Mouse (Mus musculus): Measurements from ENCODE around the gene Svs3b.
"Not testable (repeated sequence)": the region's sequence is repeated elsewhere in the genome, so short reads cannot be mapped to it uniquely, and the experiment has no call there.

The Svs3b gene

DNA sequence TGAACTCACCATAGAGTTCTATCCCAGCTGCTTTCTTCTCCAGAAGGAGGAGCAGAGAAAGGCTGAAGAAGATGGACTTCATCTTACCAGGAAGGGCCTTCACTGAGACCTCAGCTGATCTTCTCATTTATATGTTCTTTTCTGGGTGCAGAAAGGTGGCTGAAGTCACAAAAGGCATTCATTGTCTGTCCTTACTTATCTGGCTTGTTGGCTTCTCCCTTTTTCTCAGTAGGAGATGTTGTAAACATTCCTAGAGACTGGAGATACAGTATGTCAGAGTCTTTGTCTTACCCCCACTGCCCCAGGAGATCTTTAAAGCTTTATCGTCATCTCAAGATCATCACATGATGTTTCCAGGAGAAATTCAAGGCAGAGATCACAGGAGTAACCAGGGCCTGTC is at the start of gene Svs3b:
Gene Svs3b, minus strand, starts transcription at position 101 of the 400 bp plus-strand sequence.
- DNase-seq = not testable (repeated sequence)

DNA sequence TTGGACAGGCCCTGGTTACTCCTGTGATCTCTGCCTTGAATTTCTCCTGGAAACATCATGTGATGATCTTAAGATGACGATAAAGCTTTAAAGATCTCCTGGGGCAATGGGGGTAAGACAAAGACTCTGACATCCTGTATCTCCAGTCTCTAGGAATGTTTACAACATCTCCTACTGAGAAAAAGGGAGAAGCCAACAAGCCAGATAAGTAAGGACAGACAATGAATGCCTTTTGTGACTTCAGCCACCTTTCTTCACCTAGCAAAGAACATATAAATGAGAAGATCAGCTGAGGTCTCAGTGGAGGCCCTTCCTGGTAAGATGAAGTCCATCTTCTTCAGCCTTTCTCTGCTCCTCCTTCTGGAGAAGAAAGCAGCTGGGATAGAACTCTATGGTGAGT is 32.5 kb upstream of the Svs3b start, which contains the start of gene Svs3a:
Gene Svs3a, plus strand, starts transcription at position 301 of the 400 bp plus-strand sequence.
- not testable (repeated sequence) for DNase-seq

DNA sequence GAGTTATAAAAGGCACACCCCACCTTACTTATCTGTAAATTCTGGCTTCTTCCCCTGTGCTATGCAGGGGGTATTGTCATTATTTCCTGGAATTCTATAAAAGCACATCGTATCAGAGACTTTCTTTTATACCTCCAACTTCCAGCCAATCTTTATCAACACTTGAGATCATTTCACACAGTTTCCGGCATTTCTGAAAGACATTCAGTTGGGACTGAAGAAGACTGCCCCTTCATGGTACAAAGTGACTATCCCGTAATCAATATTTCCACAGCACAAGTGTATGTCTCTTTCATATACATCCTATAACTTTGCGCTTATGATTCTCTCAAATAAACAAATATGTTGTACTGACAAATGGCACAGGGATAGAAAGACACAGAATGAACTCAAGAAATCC is 21.9 kb upstream of the Svs3b start, which contains the start of gene Svs4:
Gene Svs4, minus strand, starts transcription at position 101 of the 400 bp plus-strand sequence.
- DNase-seq = no peak

DNA sequence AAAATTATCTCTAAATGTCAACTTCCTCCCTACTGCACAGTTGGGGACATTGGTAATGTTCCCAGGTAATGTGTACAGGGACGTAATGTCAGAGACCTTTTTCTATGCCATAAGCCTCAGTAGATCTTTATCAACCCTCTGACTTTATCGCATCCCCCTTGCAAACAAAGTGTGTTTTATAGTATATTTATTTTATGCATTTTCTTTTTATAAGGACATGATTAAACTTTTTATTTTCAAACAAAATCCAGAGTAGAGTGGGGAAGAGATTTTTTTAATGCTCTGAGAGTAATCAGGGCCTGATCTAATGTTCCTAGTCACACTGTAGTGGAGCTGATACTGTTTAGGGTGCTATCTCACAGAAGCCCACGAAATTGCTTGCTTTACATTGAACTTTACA is 18.1 kb downstream of the Svs3b start, which contains the start of gene Svs2:
Gene Svs2, minus strand, starts transcription at position 101 of the 400 bp plus-strand sequence.
- no peak for DNase-seq

DNA sequence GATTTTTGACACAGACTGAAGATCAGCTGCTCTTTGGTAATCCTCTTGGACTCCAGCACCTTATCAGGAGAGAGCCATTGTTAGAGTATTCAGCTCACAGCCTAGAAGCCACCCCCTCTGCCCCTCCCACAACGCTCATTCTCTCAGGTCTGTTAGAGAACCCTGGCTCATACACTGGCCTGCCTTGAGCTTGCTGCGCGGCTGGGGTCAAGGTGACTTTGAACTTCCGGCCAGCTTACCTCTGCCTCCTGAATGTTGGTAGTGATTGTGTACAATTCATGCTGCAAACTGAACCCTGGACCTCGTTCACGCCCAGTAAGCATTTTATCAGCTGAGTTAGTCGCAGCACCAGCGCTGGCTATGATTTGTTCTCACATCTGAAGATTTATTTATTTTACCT is 23.8 kb downstream of the Svs3b start:
- no peak for DNase-seq

DNA sequence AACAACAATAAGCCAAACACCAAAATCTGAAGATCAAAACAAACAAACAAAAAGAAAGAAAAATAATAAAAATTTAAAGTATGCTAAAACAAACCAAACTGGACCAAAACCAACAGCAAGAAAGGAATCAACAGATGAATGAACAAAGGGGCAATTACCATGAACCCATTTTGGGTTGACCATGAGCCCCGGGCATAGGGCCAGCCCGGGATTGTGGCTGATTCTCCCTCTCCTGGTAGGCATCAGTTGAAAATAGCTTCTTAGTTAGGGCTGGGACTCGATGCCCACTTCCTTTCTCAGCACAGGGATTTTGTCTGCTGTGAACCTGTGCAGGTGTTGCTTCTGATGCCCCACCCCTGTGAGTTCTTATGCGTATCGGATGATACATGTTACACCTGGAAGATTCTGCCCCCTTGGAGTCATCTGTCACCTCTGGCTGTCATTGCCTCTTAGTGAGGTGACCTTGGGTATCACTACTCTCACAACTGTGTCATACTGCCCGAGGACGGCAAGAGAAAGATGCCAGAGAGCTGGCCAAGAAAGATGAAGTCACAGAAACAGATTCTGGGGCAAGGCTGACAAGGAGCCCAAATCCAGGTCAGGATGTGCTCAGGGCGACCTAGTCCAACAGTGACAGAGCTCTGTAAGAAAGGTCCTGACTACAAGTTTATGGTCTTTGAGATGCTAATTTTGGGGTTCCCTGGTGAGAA is 27.9 kb downstream of the Svs3b start:
- no peak for DNase-seq

DNA sequence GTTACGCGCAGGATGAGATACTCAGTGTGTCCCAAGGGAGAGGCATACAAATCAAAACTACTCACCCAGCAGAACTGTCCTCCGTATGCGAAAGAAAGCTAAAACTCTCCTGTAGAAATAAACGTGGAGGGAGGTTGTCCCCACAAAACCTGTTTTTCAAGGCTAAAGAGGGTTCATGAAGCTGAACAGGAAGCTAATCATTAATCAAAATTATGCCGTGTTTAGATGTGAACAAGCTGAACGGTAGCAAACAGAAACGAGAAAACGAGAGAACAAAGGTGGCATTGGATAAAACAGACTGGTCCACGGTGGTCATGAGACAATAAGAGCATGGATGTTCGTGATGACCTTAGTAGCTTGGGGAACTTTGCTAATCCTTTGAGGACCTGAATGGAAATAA is 34.9 kb downstream of the Svs3b start, which contains the start of gene Wfdc15b:
Gene Wfdc15b, minus strand, starts transcription at position 139 of the 400 bp plus-strand sequence.
- no peak for DNase-seq

DNA sequence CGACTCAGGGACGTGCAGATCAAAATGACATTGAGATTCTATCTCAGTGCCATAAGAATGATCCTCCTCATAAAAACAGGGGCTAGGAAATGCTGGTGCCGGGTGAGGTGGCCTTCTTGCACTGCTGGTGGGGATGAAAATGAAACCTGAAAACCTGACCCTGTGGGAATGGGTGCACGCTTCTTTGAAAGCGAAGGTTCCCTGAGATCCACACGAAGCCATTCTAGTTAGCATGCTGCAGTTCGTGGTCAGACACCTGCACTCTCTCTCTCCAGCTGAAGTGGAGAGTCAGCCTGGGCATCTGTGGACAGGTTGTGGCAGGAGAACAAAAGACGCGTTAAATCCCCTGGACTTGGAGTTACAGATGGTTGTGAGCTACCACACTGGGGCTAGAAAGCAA is 37.1 kb downstream of the Svs3b start:
- DNase-seq = no peak

DNA sequence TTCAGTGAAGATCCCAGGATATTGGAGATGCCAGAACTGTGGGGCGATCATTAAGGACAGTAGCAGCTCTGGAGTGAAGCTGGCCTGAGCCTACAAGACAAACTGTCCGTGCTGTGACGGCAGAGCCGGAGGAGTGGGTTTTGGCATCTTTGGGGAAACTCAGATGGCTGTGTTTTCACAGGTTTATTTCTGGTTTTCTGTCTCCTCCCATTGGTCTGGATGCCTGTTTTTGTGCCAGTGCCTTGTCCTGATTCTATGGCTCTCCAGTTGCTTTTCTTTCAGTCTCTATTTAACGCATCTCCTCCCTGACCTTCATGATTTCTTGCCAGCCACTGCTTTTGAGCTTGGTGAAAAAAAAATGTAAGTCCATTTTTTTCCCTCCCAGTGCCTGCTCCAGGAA is 43.7 kb downstream of the Svs3b start:
- DNase-seq = no peak

DNA sequence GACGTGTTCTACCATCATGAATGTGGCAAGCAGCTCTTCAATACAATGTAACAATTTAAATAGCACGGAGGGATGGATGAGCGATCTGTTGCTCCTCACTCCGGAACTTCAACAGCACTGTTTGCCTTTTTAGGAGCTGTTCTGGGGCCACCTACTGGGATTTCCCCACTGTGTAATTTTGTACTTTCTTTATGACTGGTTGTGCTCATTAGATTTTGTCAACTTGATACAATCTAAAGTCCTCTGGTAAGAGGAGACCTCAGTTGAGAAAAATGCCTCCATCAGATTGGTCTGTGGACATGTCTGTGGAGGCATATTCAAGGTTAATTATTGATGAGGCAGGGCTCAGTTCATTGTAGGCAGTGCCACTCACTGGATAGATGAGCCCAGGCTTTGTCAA is 45.5 kb downstream of the Svs3b start:
- DNase-seq = no peak

DNA sequence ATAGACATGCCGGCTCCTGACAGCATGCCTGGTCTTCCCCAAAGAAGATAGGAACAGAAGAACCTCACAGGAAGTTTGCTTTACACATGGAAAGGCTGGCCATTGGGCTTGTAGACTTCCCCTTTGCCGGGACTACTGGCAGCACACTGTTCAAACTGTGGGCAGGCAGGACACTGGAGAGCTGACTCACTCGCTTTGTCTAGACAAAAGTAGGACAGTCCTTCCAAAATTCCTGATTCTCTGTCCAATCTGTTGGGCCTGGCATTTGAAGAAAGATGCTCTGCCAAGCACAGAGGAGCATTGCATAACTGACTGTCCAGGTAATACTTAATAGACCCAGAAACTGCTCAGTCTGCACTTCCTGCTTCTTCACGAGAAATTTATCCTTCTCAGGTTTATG is 49.8 kb downstream of the Svs3b start:
- no peak for DNase-seq

DNA sequence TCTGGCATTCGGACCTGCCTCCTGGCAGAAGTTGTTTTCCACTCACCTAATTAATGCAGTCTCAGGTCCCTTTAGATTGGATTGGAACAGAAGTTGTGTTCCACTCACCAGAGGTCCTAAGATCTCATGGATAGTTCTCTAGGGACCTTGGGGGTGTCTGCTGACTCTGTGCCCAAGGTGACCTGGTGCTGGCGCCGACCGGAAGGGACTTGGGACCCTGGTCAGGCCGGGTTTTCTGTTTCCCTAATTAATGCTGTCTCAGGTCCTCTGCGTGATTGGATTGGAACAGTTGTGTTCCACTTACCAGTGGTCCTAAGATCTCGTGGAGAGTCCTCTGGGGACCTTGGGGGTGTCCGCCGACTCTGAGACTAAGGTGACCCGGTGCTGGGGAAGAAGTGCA is 50.4 kb downstream of the Svs3b start:
- not testable (repeated sequence) for DNase-seq

Data from thymus, postnatal 4 days (tissue).